Mouse (Mus musculus): ENCODE results near the gene Il22ra1.

GRCm38 (mm10) chr4:135727817-135728216 lies at the start of gene Il22ra1:
- TF ChIP-seq GATA1 (IDR thresholded peaks at IDR 0.05; ENCODE audit: borderline replicate concordance, low read length): no peak
- no peak for TF ChIP-seq FLI1 (IDR thresholded peaks at IDR 0.05; ENCODE audit: low read length)

Measured in megakaryocyte, embryonic 14.5 days (primary cell).